Mouse (Mus musculus): Measurements from ENCODE around the gene Nsun2. TPM values are rescaled to one million over a fixed set of nuclear protein-coding genes. Genes with fewer than 3 reads are reported as not detected.
"Not testable (repeated sequence)": the region's sequence is repeated elsewhere in the genome, so short reads cannot be mapped to it uniquely, and the experiment has no call there.

Nsun2 gene
- total RNA-seq, 2 experiments from 2014 or later, result 39.5 to 44.5 TPM

DNA sequence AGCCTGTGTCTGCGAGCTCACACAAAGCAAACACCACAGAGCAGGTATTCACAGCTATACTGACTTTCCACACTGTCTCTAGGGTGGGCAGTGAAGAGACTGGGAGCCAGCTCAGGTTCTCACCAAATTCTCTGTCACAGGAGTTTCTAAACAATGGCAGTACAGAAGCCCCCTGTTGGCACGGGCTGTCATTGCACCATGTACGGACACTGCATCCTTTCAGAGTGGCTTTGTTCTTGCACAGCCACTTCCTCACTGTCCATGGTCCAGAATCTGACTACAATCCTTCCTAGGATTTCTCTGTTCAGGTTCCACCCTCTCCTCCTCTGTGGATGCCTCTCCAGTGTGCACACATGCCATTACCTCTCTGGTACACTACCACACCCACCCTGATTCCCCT lies 11.5 kb downstream of the Nsun2 start:
- intact Hi-C loops (cut with DNase I; ENCODE audit: low total_unique reads), result no loop called here
- DNase-seq, result no peak

DNA sequence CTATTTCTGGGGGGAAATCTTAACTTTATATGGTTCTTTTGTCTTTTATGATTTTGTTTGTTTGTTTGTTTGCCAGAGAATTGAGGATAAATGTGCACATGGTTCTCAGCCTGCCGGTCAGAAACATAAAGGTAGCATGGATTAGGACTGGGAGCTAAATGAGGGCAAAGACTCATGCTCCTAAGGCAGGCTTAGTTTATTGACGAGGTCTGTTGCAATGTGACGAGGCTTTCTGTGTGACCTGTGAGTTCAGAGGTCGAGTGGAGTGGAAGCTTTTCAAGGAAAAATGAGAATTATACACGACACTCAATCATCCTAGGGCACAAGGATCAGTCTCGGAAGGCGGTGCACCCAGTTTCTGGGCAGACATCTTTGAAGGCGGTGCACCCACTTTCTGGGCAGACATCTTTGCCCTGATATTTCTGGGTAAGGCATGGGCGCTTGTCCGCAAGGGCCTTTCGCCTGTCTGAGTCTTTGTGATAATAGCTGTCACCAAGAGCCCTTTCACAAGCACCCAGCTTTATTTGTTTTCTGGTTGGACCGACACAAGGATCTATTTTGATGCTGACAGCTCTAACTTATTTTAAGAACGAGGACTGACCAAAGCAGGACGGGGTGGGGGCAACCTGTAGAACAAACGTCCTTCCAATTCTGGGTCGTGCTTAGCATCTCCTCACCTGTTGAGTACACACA lies 14.1 kb downstream of the Nsun2 start:
- intact Hi-C loops (cut with DNase I; ENCODE audit: low total_unique reads), result no loop called here
- no peak for DNase-seq

DNA sequence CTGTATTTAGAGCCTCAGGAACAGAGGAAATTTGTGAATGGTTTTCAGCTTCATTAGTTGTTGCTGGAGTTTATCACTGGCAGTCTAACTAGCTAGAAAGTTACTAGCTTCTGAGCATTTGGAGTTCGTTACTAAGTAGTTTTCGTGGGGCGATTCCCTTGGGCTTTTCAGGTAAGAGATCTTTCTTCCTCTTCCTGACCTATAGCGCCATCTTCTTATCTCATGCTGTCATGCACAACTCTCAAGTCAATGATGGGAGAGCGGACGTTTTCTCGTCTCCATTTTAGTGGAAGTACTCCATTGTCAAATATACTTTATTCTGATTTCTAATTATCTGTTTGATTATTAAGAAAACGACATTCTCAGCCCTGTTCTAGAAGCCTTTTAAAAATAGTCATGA lies 16.4 kb downstream of the Nsun2 start:
- no peak for DNase-seq
- intact Hi-C loops (cut with DNase I; ENCODE audit: low total_unique reads), result loop anchor here (2.0 to 5.0 kb wide), 3 partner anchors 41 to 107 kb away; no protein-coding TSS in a partner anchor

DNA sequence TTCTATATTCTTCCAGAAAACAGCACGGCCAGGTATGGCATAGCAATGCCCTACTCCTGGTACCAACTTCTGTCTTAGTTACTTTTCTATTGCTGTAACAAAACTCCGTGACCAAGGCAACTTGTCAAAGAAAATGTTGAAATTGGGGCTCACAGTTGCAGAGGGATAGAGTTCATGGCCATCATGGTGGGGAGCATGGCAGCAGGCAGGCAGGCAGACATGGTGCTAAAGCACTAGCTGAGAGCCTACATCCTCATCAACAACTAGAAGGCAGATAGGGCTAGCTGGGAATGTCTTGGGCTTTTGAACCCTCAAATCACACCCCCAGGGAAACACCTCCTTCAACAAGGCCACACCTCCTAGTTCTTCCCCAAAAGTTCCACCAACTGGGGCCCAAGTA lies 17.3 kb downstream of the Nsun2 start:
- no peak for DNase-seq
- intact Hi-C loops (cut with DNase I; ENCODE audit: low total_unique reads), result loop anchor here (2.0 to 5.0 kb wide), 3 partner anchors 42 to 106 kb away; no protein-coding TSS in a partner anchor

DNA sequence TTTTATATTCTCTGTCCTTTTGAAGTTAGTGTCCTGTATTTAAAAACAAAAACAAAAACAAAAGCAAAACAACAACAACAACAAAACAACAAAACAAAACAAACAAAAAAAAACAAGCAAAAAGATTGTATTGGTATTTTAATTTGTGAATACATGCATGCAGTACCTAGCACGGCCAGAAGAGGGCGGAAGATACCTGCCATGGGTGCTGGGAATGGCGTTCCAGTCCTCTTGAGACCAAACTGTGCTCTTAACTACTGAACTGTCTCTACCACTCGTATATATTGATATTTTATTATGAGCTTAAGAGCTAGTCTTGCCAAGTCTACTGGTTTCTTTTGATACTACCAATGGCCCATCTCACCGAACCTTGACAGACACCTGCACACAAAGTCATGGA lies 19.5 kb downstream of the Nsun2 start:
- no peak for DNase-seq
- intact Hi-C loops (cut with DNase I; ENCODE audit: low total_unique reads), result loop anchor here (5.0 kb wide), 2 partner anchors 54 to 104 kb away; no protein-coding TSS in a partner anchor

DNA sequence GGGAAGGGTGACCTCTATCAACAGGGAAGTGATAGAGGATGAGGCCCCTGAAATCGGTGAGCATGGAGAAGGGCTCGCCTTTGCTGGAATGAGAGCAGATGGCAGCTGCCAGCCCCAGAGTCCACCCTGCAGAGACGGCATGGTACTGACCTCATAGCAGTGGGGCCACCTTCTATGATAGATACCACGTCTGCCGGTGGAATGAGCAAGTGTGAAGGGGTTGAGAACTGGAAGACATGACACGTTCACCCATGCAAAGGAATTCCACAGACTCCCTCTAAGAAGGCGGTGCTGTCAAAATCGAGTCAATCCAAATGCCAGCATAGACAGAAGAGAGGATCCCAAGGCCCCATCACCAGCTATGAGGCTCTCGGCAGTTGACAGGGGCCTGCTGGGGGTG lies 20.7 kb downstream of the Nsun2 start:
- intact Hi-C loops (cut with DNase I; ENCODE audit: low total_unique reads), result loop anchor here (5.0 kb wide), 2 partner anchors 53 to 103 kb away; no protein-coding TSS in a partner anchor
- no peak for DNase-seq

DNA sequence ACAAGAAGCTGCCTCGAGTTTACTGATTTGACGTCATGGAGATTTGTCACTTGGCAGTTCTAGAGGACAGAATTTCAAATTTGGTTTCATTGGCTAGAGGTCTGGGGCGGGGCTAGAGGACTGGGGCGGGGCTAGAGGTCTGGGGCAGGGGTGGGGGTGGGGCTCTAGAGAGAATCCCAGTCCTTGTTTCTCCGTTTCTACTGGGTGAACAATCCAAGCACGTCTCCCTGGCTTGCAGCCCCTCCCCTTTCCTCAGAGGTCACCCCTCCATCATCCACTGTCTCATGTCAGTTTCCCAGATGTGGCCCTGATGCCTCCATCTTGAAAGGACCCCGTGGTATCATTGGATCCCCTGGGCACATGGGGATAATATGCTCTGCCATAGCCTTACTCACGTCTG lies 21.5 kb downstream of the Nsun2 start:
- DNase-seq, result no peak
- intact Hi-C loops (cut with DNase I; ENCODE audit: low total_unique reads), result no loop called here

DNA sequence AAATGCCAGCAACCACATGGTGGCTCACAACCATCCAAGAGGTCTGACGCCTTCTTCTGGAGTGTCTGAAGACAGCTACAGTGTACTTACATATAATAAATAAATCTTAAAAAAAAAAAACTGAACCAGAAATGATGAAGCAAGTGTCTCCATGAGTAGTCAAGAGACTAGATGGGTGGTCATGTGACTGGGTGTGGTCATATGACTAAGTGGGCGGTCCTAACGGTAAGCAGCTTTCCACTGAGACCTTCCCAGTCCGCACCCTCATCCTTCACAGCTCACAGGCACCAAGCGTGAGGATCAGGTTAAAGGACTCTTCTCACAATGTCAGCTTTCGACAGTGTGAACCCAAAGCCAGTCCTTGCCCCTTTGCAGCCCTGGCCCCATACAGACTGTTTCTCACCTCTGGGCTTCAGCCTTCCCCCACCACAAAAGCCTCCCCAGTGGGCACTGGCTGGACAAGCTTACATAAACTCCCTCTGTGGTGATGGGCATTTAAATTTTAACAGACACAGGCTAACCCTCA lies 22.5 kb downstream of the Nsun2 start:
- no peak for DNase-seq
- intact Hi-C loops (cut with DNase I; ENCODE audit: low total_unique reads), result no loop called here

DNA sequence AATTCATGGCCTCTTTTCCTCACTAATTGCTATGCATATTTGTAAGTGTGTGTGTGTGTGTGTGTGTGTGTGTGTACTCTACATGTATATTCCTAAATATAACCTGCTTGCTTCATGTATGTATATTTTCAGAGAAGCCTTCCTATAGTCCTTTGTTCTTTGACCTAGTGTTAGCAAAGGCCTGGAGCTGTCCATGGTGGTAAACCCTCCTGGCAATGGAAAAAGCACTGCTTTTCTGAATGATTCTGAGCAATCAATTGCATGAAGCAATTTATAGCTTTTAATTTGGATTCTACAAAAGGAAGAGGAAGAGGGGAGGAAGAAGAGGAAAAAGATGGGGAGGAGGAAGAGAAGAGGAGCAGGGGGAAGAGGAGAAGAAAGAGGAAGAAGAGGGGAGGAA lies 23.2 kb downstream of the Nsun2 start:
- intact Hi-C loops (cut with DNase I; ENCODE audit: low total_unique reads), result no loop called here
- DNase-seq, result no peak

DNA sequence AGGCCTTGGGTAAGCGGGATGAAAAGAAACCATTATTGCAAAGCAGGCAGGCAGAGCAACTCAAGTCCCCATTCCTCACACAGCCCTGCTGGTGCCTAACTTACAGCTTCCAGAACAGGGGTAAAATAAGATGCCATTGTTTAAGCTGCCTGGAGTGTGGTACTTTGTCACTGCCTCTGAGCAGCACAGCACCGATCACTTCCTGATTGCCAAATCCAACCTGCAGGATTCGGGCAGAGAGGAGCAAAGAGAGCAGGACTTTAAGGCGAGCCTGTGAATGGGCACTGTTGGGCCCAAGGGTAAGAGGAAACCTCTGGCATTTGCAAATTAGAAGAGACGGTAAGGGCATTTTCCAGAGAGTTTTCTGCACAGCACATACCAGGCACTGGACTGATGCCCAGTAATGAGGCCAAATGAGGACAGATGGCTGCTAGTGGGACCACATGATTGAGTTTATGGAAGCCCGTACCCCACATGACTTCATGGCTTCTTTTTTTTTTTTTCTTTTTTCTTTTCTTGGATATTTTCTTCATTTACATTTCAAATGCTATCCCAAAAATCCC lies 24.6 kb downstream of the Nsun2 start:
- peak; percentile 35 for DNase-seq
- intact Hi-C loops (cut with DNase I; ENCODE audit: low total_unique reads), result no loop called here

DNA sequence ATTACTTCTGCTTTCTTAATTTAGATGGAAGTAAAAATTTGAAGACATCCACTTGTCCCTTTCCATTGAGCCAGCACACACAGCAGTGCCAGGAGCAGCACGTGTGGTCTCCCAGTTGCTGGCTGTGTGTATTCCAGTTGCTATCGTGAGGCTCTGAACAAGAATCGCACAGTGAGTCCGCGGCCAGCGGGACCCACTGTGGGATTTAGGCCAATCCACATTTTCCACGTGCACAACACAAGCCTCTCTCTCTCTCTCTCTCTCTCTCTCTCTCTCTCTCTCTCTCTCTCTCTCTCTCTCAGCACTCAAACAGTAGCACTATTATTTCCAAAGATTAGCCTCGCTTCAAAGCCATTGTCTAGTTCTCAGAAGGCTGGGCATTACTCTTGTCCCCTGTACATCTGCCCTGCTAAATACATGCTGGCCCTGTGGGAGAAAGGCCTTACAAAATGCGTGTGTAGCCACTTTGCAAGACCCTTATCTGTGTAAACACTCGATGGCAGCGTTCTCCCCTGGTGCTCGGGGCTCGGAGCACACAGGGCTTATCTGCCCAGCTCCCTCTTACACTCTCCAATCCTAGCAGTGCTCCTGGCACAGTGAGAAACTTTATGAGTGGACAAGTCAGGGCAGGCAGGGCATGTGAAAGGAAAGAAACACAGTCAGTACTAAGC lies 25.9 kb downstream of the Nsun2 start:
- intact Hi-C loops (cut with DNase I; ENCODE audit: low total_unique reads), result no loop called here
- no peak for DNase-seq

DNA sequence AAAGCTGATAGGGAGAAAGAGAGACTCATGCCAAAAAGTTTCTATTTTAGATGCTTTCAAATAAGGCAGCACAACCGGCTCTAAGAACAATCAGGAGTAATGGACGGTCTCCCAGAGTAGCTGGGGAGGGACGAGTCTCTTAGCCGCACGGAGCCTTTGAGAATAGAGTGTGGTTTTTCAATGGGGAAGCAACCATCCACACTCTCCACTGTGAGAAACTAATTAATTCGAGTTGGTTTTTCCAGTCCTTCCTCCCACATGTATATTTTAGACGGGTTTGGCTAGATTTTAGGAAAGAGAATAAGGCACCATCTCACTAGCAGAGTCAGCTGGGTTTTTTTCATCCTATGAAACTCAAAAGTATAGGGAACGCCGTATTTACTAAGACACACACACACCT lies 28.5 kb downstream of the Nsun2 start:
- intact Hi-C loops (cut with DNase I; ENCODE audit: low total_unique reads), result no loop called here

DNA sequence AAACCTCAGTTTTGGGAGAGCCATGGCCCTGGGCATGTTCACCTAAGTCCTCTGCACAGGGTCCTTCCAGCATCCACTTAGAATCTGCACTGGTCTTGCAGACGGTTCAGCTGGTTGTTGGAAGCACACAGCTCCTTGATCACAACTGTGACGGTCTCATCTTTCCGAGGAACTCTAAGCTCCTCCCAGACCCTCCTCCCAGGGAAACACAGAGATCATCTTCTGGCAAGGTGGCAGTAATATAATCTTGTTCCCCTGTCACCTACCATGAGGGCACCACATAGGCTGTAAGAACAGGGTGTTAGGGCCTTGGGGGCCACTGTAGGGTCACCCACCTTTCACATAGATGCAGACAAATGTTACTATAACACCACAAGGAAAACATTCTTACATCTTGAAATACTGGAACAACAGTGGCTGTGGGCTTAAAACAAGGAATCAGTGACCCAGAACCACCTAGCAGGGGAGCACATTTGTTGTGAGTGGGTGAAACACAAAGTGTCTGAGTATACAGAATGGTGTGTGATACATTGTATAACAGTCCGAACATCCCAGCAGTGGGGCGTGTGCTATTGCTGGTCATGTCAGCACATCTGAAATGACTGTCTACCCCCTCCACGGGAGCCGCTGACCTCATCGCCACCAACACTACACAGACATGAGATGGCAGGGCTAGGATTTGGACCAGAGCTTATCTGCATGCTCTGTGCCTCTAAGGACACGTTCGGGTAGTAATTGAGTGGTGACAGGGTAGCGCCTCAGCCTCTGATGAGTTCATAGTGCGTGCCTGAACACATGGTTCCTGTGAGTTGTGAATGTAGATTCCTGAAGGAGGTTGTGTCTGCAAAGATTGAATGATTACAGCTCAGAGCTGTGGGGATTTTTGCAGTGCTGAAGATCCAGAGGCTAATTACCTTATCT lies 29.4 kb downstream of the Nsun2 start:
- intact Hi-C loops (cut with DNase I; ENCODE audit: low total_unique reads), result no loop called here
- DNase-seq, result no peak

More for the DNA sequence above, 28.5 kb downstream of the Nsun2 start:
- DNase-seq, result no peak

DNA sequence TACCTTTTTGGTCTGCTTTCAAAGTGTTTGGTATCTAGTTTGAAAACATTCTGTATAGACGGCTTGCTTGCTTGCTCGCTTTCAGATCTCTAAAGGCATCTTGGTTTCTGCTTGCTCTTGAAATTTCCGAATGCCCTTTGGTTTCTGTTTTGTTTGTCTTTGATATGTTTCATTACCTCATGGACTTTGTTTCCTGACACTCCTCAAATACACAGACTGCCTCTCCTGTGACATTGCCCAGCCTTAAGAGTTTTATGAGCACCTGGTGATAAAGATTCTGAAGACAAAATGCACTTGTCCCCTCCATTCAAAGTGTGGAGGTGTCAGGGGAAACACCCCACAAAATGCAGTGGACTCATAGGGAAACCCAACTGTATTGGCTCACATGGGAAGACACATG lies 30.4 kb downstream of the Nsun2 start:
- intact Hi-C loops (cut with DNase I; ENCODE audit: low total_unique reads), result no loop called here
- DNase-seq, result no peak

DNA sequence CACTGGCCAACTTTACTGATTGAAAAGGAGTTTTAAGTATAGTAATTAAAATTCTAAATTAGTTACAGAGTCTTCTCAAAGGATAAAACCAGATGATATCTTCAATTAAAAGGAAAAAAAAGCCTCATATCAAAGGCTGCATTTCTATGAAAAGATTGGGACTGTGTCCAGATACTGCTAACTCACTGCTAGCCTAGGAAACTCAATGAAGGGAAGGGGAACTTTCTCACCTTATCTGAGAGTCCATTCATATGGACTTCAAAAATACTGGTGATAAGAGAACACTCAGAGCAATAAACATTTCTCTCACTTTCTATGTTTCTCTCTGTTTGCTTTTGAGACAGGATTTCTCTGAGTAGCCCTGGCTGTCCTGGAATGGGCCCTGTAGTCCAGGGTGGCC lies 31.0 kb downstream of the Nsun2 start:
- DNase-seq, result no peak

DNA sequence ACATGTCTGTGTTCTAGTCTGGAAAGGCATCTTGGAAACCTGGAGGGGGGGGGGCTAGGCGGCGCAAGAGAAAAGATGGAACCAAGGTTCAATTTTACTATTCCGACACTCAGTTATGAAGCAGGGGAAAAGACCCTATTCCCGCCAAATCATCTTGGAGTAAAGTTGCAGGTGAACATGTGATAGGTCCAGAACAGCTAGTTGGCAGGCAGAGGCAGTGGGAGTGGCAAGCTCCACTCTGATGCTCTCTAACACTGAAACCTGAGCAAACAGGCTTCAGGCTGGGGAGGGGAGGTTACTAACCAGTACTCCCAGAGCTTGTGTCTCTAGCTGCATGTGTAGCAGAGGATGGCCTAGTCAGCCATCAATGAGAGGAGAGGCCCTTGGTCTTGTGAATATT lies 31.9 kb downstream of the Nsun2 start:
- intact Hi-C loops (cut with DNase I; ENCODE audit: low total_unique reads); DNase-seq: not testable (repeated sequence)

More for the DNA sequence above, 31.0 kb downstream of the Nsun2 start:
- intact Hi-C loops (cut with DNase I; ENCODE audit: low total_unique reads), result no loop called here

DNA sequence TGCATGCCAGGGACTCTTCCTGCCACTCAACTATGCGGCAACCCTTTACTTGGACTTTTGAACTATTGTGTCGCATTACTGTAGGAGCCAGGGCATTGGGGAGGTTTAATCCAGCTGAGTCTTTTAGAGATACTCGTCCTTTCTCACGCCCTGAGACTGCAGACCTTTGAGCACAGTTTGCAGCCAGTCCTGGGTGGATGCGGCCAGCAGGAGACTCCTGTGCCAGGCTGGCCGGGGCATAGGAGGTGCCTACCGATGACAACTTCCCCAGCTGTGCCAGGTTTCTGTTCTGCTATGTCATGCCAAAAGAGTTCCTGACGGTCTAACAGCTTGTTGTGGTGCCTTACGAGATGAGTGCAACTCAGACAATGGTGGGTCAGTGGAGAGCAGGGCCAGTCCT lies 35.7 kb downstream of the Nsun2 start:
- DNase-seq, result no peak

DNA sequence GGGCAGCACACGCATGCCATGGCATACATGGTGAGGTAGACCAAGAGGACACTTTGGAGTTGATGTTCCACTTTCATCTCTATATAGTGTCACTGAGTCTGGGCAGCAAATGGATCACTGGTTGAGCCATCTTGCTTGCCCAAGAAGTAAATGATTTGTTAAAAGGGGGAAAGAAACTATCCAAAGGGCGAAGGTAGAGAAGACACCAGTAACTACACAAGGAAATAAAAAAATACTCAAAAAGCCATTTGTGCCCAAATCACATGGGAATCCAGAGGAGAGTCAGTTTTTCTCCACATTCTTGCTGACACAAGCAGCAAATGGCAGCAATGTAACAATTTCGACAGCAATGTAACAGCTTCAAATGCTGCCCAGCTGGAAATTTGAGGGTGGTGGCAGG lies 39.0 kb downstream of the Nsun2 start:
- intact Hi-C loops (cut with DNase I; ENCODE audit: low total_unique reads), result no loop called here
- DNase-seq, result no peak

More for the DNA sequence above, 35.7 kb downstream of the Nsun2 start:
- intact Hi-C loops (cut with DNase I; ENCODE audit: low total_unique reads), result no loop called here

DNA sequence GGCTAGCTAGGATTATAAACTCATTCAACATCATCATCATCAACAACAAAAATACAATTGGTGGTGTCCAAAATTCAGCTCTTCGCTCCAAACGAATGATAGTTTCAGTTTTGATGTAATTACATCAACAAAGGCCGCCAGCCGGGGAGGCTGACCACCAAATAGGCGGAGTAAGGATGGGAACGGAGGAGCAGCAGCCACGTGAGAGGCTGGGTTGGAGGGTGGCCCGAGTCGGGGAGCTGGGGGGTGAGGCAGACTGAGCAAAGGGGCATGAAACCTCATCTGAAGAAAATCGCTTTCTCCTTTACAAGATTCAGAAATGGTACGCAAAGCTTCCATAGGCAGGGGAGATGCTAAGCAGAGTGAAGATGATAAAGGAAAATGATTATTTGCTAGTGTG lies 43.1 kb downstream of the Nsun2 start:
- DNase-seq, result peak; percentile 23
- intact Hi-C loops (cut with DNase I; ENCODE audit: low total_unique reads), result no loop called here

All from gastrocnemius, postnatal 14 days (tissue).